Mouse (Mus musculus) frontal cortex, postnatal 36 days (tissue): ENCODE results near the gene Gprc5c.
A peak's percentile ranks its signal among the peaks of the same experiment; 100 is the strongest.

Experiments used
- DNase-seq, 2 experiments: peaks; one replicate each; pipeline ENCODE4 v3.0.0; 2022; ENCODE audit warnings: low spot score in 2 of 2

The Gprc5c gene

GRCm38 (mm10) chr11:114868280-114868679 is 17.3 kb downstream of the Gprc5c start:
- no peak for DNase-seq

GRCm38 (mm10) chr11:114869787-114870186 is 18.8 kb downstream of the Gprc5c start:
- no peak for DNase-seq

DNA sequence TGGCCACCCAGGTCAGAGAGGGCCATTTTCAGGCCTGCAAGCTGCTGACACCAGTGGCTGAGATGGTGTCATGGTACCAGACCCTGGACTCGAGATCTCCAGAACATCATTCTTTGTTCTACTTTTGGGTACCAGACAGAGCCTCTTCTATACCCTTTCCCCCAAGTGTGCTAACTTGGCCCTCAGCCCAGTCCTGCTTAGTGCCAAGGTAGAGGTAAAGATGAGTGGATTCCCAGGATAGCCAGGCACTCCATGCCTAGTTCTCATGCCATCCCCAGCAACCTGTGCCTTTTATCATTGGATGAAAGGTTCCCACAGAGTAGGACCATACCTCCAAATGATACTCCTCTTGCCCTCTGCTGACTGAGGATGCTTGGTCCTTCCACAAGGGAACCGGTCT is 20.6 kb downstream of the Gprc5c start:
- DNase-seq: no peak

- DNase-seq: no peak
Observed at GRCm38 (mm10) chr11:114873022-114873817, 22.3 kb downstream of the Gprc5c start.

- DNase-seq: no peak
Observed at GRCm38 (mm10) chr11:114874226-114875145, 23.5 kb downstream of the Gprc5c start.

DNA sequence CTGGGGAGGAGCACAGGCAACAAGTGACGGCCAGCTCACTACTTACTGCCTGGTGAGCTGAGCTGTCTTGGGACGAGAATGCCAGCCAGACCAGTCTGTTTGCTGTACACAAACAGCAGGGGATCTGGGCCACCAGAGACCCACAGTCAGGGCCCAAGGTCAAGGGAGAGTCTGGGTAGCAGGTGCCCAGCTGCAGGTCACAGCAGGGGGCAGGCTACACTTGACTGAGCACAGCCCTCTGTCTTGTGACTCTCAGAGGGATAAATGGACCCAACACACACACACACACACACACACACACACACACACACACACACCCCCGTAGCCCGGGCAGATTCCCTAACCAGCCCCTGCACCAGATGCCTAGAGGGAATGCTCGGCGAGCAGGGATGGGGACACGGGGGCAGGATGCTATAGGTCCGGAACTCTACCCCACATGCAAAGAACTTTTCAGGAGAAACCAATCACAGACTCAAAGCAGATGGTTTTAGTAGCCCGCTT is 24.4 kb downstream of the Gprc5c start:
- no peak for DNase-seq

GRCm38 (mm10) chr11:114876176-114876575 is 25.2 kb downstream of the Gprc5c start:
- no peak for DNase-seq

DNA sequence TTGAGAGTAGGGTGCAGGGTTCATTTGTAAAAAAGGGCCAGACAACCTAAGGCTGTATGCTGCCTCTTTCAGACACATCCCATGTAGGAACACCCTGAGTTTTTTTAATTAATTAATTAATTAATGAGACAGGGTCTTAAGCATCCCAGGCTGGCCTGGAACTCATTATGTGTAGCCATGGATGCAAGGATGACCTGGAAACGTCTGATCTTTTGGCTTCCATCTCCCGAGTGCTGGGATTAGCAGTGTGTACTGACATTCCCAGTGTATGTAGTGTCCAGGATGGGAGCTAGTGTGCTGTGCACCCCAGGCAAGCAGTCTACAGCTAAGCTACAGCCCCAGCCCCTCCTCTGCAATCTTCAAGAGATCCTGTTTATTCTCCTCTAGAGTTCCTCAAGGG is 25.7 kb downstream of the Gprc5c start:
- DNase-seq: no peak

DNA sequence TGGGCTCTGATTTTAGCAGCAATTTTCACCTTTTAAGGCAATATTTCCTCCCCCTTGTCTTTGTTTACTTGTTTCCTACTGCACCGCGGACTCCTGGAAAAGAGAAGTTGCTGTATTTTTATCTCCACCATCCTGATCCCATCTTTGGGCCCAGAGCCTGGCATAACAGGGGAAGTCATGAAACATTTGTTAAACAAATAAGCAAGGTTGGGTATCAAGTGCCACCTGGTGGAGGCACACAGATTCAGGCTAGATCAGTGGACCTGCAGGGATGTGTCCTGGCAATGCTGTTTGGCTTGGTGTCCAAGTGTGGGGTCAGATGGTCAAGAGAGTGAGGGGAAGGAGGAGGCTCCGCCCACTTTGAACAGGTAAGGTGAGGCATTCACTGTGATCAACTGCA is 26.2 kb downstream of the Gprc5c start:
- DNase-seq: peak in 1 of 2 experiments; percentile 54

DNA sequence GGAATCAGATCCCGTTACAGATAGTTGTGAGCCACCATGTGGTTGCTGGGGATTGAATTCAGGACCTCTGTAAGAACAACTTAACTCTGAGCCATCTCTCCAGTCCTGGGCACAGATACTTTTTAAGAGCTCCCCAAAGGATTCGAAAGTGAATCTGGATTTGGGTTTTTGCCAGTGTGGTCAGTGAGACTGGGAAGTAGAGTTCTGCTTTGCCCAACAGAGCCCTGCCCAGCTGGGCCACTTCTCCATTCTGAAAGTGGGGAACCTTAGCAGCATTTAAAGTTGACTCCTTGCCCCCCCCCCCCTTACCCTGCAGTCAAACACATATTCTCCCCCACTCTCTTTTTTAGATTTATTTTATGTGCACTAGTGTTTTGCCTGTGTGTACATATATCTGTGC is 28.7 kb downstream of the Gprc5c start:
- DNase-seq: no peak

DNA sequence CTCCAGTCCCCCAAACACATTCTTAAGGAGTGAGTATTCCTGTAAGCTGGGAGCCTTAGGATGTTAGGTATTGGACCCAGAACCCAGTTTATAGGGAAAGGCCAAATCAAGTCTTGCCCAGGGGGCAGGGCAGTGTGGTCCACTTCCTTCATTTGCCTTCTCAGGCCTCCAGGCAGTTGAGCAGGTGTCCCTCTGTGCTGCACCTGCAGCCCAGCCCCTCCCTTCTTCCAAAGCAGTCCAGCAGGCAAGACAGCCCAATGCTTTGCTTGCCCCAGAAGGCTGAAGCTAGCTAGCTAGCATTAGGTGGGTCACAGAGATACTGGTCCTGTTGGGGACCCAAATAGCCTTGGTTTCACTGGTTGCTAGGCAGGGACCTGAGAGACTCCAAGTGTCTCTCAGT is 29.2 kb downstream of the Gprc5c start:
- DNase-seq: no peak

DNA sequence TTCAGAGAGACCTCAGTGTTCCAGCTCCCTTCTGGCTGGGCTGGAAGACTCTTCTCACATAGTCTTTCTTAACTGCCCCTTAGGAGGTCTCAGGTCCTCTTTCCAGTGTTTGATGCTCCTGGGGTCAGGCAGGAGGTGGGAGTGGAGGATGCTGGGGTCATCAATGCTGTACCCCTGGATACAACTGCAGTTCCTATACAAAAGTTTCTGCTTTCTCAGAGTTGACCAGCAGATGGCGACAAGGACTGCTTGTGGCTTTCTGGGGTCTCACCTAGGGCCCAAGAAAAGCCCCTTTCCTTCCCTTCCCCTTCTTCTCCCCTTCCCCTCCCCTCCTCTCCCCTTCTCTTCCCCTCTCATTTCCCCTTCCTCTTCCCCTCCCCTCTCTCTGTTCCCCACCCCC is 29.6 kb downstream of the Gprc5c start:
- no peak for DNase-seq

GRCm38 (mm10) chr11:114883251-114883789 is 32.4 kb downstream of the Gprc5c start:
- no peak for DNase-seq

GRCm38 (mm10) chr11:114884380-114885100 is 33.6 kb downstream of the Gprc5c start:
- DNase-seq: no peak

- DNase-seq: no peak
Observed at GRCm38 (mm10) chr11:114889991-114890518, 39.1 kb downstream of the Gprc5c start, which contains the start of gene Cd300a. Cd300a (plus strand) TSS chr11:114890041.

DNA sequence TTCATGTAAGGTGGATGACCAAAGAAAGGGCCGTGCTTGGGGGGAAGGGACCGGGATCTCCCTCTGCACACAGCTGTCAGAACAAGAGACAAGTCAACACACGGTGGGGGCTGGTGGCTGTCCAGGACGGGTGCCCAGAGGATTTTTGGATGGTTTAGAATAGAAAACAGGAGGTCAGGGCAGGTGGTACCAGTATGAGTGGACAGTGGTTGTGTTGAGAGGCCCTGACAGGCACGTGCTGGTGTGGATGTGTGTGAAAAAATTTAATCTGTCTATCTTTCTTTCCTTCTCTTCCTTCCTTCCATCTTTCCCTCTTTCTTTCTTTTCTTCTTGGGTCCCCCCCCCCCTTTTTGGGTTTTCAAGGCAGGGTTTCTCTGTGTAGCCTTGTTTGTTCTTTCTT is 39.6 kb downstream of the Gprc5c start:
- no peak for DNase-seq

DNA sequence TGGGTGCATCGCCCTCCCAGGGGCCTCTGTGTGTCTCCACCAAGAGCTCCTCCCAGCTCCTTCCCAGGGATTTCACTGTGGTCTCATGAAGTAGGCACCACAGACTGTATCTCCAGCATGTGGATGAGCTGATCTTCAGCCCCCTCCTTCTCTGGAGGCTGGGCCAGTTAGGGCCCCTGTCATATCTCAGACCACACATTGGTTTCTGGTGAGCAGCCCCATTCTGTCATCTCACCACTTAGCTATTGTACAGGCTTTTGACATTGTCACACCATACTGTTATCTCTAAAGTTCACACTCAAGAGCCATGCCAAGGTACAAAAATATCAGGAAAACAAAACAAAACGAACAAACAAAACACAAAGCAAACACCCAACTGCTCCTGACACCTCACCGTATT is 45.1 kb downstream of the Gprc5c start:
- no peak for DNase-seq

- DNase-seq: no peak
Observed at GRCm38 (mm10) chr11:114898026-114898425, 47.1 kb downstream of the Gprc5c start.

DNA sequence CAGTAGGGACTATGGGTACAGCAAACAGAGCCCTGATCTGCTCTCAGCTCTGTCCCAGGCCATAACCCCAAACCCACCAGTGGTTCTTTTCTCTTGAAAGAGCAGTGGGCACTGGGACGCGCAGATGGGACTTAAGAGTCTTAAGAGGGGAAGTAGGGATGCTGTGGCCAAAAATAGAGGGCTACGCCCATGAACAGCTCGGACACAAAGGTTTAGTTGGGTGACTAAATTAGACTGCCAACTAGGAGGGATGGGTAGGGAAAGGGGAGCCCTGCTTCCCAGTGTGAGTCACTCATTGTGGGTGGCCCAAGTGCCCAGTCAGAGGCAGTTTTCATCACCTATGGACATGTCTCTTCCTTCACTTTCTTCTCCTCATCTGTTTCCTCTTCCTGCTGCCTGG is 52.3 kb downstream of the Gprc5c start:
- no peak for DNase-seq

- DNase-seq: no peak
Observed at GRCm38 (mm10) chr11:114907567-114907966, 56.6 kb downstream of the Gprc5c start.

GRCm38 (mm10) chr11:114908086-114908485 is 57.1 kb downstream of the Gprc5c start:
- no peak for DNase-seq
